Mouse (Mus musculus) E14TG2a.4 (cell line): ENCODE measurements around the gene Snx27.

Experiments used
- CTCF ChIP-seq: conservative IDR thresholded peaks from 2 replicates; pipeline ENCODE4 v1.5.1; 2014; ENCODE audit warnings: low read length
- NANOG ChIP-seq: IDR thresholded peaks from 2 replicates; pipeline ENCODE4 v1.6.1; 2014; ENCODE audit warnings: borderline replicate concordance, low read length, mixed read lengths
- POU5F1 ChIP-seq: IDR thresholded peaks from 2 replicates; pipeline ENCODE4 v1.6.1; 2014; ENCODE audit warnings: low read length, borderline replicate concordance

- TF ChIP-seq CTCF = no peak
- TF ChIP-seq NANOG = no peak
- no peak for TF ChIP-seq POU5F1
Measured at GRCm38 (mm10) chr3:94481429-94481828, 101.1 kb downstream of the Snx27 start.
